Mouse (Mus musculus) E14TG2a.4 (cell line): ENCODE results near the gene Rtkn2.

Experiments
- CTCF ChIP-seq: conservative IDR thresholded peaks from 2 replicates; pipeline ENCODE4 v1.5.1; 2014; ENCODE audit warnings: low read length
- NANOG ChIP-seq: IDR thresholded peaks from 2 replicates; pipeline ENCODE4 v1.6.1; 2014; ENCODE audit warnings: borderline replicate concordance, low read length, mixed read lengths
- POU5F1 ChIP-seq: IDR thresholded peaks from 2 replicates; pipeline ENCODE4 v1.6.1; 2014; ENCODE audit warnings: low read length, borderline replicate concordance

GRCm38 (mm10) chr10:68078708-68079107 is 99.3 kb downstream of the Rtkn2 start:
- no peak for TF ChIP-seq CTCF
- TF ChIP-seq POU5F1: no peak
- no peak for TF ChIP-seq NANOG
